Mouse (Mus musculus) adrenal gland, postnatal 25 days (tissue): ENCODE measurements around the gene Sulf2. TPM values are rescaled to one million over a fixed set of nuclear protein-coding genes. Genes with fewer than 3 reads are reported as not detected.
A peak's percentile ranks its signal among the peaks of the same experiment; 100 is the strongest.

Experiments
- DNase-seq: peaks from one replicate; pipeline ENCODE4 v3.0.0; 2021; ENCODE audit warnings: mixed read lengths
- total RNA-seq: library from RNA; stranded (reverse); gene quantifications from 2 replicates; pipeline ENCODE4 v1.2.3, GENCODE M21; 2021

Gene Sulf2
- total RNA-seq, 1 experiment from 2014 or later: 55.9 TPM

GRCm38 (mm10) chr2:166086457-166087233 is 68.8 kb downstream of the Sulf2 start:
- DNase-seq: peak; percentile 47

GRCm38 (mm10) chr2:166085780-166086179 is 69.7 kb downstream of the Sulf2 start:
- no peak for DNase-seq

GRCm38 (mm10) chr2:166084964-166085363 is 70.5 kb downstream of the Sulf2 start:
- DNase-seq: peak; percentile 72

- DNase-seq: no peak
Measured at GRCm38 (mm10) chr2:166084111-166084510, 71.4 kb downstream of the Sulf2 start.

- no peak for DNase-seq
Measured at GRCm38 (mm10) chr2:166083542-166084031, 71.9 kb downstream of the Sulf2 start.

- no peak for DNase-seq
Measured at GRCm38 (mm10) chr2:166082661-166083060, 72.8 kb downstream of the Sulf2 start.

GRCm38 (mm10) chr2:166082193-166082592 is 73.3 kb downstream of the Sulf2 start:
- peak; percentile 81 for DNase-seq

- DNase-seq: peak; percentile 76
Measured at GRCm38 (mm10) chr2:166080967-166081750, 74.3 kb downstream of the Sulf2 start.

GRCm38 (mm10) chr2:166079961-166080885 is 75.2 kb downstream of the Sulf2 start:
- peak; percentile 81 for DNase-seq

GRCm38 (mm10) chr2:166079231-166079630 is 76.2 kb downstream of the Sulf2 start:
- DNase-seq: no peak

- no peak for DNase-seq
Measured at GRCm38 (mm10) chr2:166077371-166077770, 78.1 kb downstream of the Sulf2 start.

GRCm38 (mm10) chr2:166074322-166074721 is 81.1 kb downstream of the Sulf2 start:
- DNase-seq: no peak

- DNase-seq: no peak
Measured at GRCm38 (mm10) chr2:166073082-166073481, 82.4 kb downstream of the Sulf2 start.

GRCm38 (mm10) chr2:166071889-166072288 is 83.6 kb downstream of the Sulf2 start:
- no peak for DNase-seq

- no peak for DNase-seq
Measured at GRCm38 (mm10) chr2:166071481-166071880, 84.0 kb downstream of the Sulf2 start.

- no peak for DNase-seq
Measured at GRCm38 (mm10) chr2:166069738-166070137, 85.7 kb downstream of the Sulf2 start.

GRCm38 (mm10) chr2:166069164-166069563 is 86.3 kb downstream of the Sulf2 start:
- no peak for DNase-seq

GRCm38 (mm10) chr2:166068261-166068660 is 87.2 kb downstream of the Sulf2 start:
- DNase-seq: no peak

- DNase-seq: no peak
Measured at GRCm38 (mm10) chr2:166066434-166066833, 89.0 kb downstream of the Sulf2 start.

GRCm38 (mm10) chr2:166062431-166062830 is 93.0 kb downstream of the Sulf2 start:
- no peak for DNase-seq

- no peak for DNase-seq
Measured at GRCm38 (mm10) chr2:166062008-166062407, 93.5 kb downstream of the Sulf2 start.
